Mouse (Mus musculus) heart, adult 2 months (tissue): ENCODE measurements around the gene Ada. TPM values are rescaled to one million over a fixed set of nuclear protein-coding genes. Genes with fewer than 3 reads are reported as not detected.

Experiments used
- DNase-seq, 2 experiments: peaks; one replicate each; pipeline ENCODE4 v3.0.0; 2021
- H3K27ac ChIP-seq: fragments of 200-600 bp; 2 replicates; pipeline ENCODE4 v1.8.1; 2022
- H3K27me3 ChIP-seq: fragments of 200-500 bp; 2 replicates; pipeline ENCODE4 v1.6.1; 2012; ENCODE audit warnings: mild to moderate bottlenecking, low read length, inconsistent platforms, mixed read lengths; ENCODE audit not compliant: control insufficient read depth, insufficient read depth
- H3K36me3 ChIP-seq: fragments of 200-500 bp; 2 replicates; pipeline ENCODE4 v1.6.1; 2012; ENCODE audit warnings: low read length, inconsistent platforms; ENCODE audit not compliant: control insufficient read depth, insufficient read depth
- H3K4me1 ChIP-seq: fragments of 200-500 bp; 2 replicates; pipeline ENCODE4 v1.6.1; 2011; ENCODE audit warnings: low read length; ENCODE audit not compliant: control insufficient read depth, insufficient read depth
- H3K4me3 ChIP-seq: fragments of 200-600 bp; 2 replicates; pipeline ENCODE4 v1.8.1; 2022
- H3K79me2 ChIP-seq: fragments of 200-500 bp; replicated peaks from 2 replicates; pipeline ENCODE4 v1.6.1; 2012; ENCODE audit warnings: mild to moderate bottlenecking, inconsistent platforms, low read length, moderate library complexity, mixed read lengths; ENCODE audit not compliant: control insufficient read depth, insufficient read depth
- H3K9ac ChIP-seq: fragments of 200-500 bp; 2 replicates; pipeline ENCODE4 v1.6.1; 2012; ENCODE audit warnings: low read depth, mild to moderate bottlenecking, control low read depth, inconsistent platforms, low read length, mixed read lengths
- CTCF ChIP-seq: fragments of 200-600 bp; IDR thresholded peaks from 2 replicates; pipeline ENCODE4 v1.8.1; 2022; ENCODE audit warnings: antibody characterized with exemption, mild to moderate bottlenecking, moderate library complexity
- EP300 ChIP-seq: fragments of 200-500 bp; IDR thresholded peaks from 2 replicates; pipeline ENCODE4 v1.6.1; 2011; ENCODE audit warnings: low read depth, low read length, control low read depth; ENCODE audit not compliant: insufficient read depth
- POLR2A ChIP-seq: fragments of 200-500 bp; IDR thresholded peaks from 2 replicates; pipeline ENCODE4 v1.6.1; 2011; ENCODE audit warnings: mild to moderate bottlenecking, low read depth, low read length, control low read depth; ENCODE audit not compliant: insufficient read depth
- WGBS: fragments of 180-500 bp; shearing (Covaris S2); methylation state at CpG from one replicate; pipeline ENCODE4 v1.1.7; 2018; 5-methylcytosine and 5-hydroxymethylcytosine counted together
- intact Hi-C: fragments of 180-260 bp; cut with DNase I; formaldehyde crosslinking; loops from one replicate; pipeline ENCODE4 v1.15.1; 2025
- long read RNA-seq: library from polyadenylated mRNA; stranded (forward); transcript quantifications from one replicate; pipeline ENCODE4 v2.0.0, GENCODE M21; 2021
- polyA plus RNA-seq: library from polyadenylated mRNA; depleted of rRNA; stranded (reverse); fragments of >200 nt; gene quantifications from 2 replicates; pipeline ENCODE4 v1.2.3, GENCODE M21; 2012; rRNA removed
- total RNA-seq, 2 experiments: library from RNA; stranded (reverse); gene quantifications; 2 replicates each; pipeline ENCODE4 v1.2.3; 2021

Gene Ada
- 1 to 10 TPM in 1 of 2 experiments, under 1 TPM in 1; 0.65 to 1.0 TPM for total RNA-seq
- 0.61 and 1.2 TPM in 2 replicates for polyA plus RNA-seq
- long read RNA-seq, result 0 reads

DNA sequence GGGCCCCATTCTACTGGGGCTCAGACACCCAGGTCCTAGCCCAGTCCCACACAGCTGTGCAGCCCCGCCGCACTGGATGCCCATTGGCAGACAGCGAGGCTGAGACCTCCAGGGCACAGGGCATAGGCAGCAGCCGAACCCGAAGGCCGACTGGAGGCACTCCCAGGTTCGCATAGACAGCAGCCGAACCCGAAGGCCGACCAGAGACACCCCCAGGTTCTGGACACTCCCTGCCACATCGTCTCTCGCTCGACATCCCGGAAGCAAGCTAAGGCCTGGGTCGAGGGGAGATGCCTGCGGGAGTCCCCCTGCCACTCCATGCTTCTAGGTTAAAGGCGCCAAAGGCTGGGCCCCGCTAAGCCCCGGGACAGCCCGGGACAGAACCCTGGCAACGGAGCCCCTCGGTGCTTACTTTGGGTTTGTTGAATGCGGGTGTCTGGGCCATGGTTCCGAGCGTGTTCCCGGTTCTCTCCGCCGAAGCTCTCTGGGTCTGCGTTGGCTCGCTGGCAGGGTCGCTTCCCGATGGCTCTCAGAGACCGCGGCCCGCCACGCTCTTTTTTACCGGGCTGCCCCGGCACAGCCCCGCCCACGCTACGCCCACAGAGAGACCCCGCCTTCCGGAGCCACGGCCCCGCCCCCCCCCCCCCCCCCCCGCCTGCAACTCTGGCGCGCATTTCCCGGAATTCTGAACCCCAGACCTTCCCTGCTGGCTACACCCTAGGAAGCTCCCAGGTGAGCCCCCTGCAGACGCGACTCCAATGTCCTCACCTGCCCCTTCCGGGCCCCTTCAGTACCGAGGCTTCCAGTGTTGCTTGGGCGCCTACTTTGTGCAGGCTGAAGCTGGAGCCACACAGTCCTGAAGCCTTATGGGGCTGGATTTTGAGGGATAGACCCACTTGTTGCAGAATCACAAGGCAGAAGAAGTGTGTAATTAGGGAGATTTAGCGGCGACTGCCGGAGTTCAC is at the start of gene Ada:
Gene Ada (minus strand): TSS at position 593 of the 965 bp plus-strand sequence.
- Histone ChIP-seq H3K4me3 (peak within 1 kb of the TSS; percentile 56), H3K4me1 (peaks cover 3% of the 10 kb centered on the region; the same call in 1 of the 2 replicates), H3K9ac (peak within 1 kb of the TSS; percentile 75), H3K27me3 (0 out of 2 replicates have a peak, but pooled peaks cover 2% of the 10 kb centered on the region), H3K36me3 (no peaks in the 10 kb centered on the region), H3K27ac (no peak within 1 kb of the TSS; the same call in 1 of the 2 replicates), H3K79me2 (no peaks in the 10 kb centered on the region)
- DNase-seq, result peak; percentile 69 to 77
- no peak for TF ChIP-seq EP300
- TF ChIP-seq CTCF, result no peak
- no peak for TF ChIP-seq POLR2A
- intact Hi-C loops, result no loop called here
- 3% methylated on average over 47 of the region's 57 CpGs for WGBS

DNA sequence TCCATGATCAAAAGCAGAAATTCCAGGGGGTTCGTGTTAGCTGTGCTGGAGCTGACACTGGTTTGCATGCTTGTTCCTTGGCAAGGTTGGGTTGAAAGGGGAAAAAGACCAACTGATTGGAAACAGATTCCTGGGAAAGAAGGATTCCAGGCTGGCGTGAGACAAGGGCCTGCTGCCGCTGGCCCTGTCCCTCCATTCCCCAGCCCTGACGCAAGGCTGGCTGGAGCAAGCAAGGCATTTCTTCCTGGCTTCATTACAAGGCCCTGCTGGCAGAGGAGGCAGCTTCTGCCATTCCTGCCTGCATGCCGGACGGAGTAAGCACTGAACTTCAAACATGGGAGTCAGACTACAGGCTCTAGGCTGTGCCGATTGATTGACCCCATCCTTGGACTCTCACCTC is 48.4 kb upstream of the Ada start:
- Histone ChIP-seq H3K4me1 (peaks cover 3% of the 10 kb centered on the region), H3K9ac (no peak overlapping the region), H3K36me3 (no peaks in the 10 kb centered on the region), H3K4me3 (no peak overlapping the region), H3K79me2 (no peaks in the 10 kb centered on the region), H3K27me3 (no peaks in the 10 kb centered on the region), H3K27ac (no peak overlapping the region)
- DNase-seq, result peak; percentile 65 to 80
- intact Hi-C loops, result no loop called here
- TF ChIP-seq EP300 (0 out of 2 replicates have a peak, but pooled peaks have one; percentile 39), POLR2A (no peak)
- WGBS, result 42% methylated on average over 7 of the region's 7 CpGs

DNA sequence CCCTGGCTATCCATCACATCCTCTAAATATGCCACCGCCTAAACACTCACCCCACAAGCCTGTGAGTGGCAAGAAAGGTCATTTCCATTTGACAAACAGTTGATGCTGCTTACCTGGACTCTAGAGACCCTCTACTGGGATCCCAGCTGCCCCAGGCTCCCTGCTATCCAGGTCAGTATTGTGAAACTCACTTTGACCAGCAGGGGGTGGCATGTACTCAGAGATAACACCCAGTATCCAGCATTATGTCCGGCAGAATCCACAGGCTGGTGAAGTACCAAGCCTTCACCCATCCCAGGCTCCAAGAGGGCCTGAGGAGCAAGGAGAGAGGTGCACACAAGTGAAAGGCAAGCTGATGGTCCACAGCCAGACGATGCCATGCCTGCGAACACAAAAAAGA is 38.4 kb upstream of the Ada start:
- 70% methylated on average over 4 of the region's 4 CpGs for WGBS
- H3K4me1 ChIP-seq, result no peaks in the 10 kb centered on the region
- H3K79me2 ChIP-seq, result no peaks in the 10 kb centered on the region
- intact Hi-C loops, result loop anchor here (10.0 kb wide), 4 partner anchors 64 to 254 kb away; partner anchors contain the start of genes Serinc3 and Ttpal
- no peak overlapping the region for H3K9ac ChIP-seq
- H3K27me3 ChIP-seq, result no peaks in the 10 kb centered on the region
- DNase-seq, result peak; percentile 61 to 69
- no peaks in the 10 kb centered on the region for H3K36me3 ChIP-seq
- H3K27ac ChIP-seq, result no peak overlapping the region
- no peak overlapping the region for H3K4me3 ChIP-seq
- no peak for TF ChIP-seq POLR2A
- TF ChIP-seq CTCF, result peak; percentile 76
- peak; percentile 71; the same call in 1 of the 2 replicates for TF ChIP-seq EP300

DNA sequence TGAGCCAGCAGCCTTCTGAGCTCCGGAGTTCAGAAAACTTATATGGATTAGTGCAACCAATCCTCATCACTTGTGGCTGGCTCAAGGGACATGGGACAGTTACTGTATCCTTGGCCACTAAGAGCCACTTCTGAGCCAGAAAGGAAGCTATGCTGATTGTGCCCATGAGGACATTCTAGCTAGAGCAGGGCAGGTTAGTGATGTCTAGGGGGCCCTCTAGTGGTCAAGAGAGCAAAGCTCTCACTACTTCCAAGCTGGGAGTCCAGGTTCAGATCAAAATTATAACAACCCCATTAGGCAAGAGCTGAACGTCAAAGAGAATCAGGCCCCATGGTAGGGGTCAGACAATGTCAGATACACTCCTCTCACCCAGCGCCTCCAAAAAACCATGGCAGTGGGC is 37.7 kb upstream of the Ada start:
- TF ChIP-seq POLR2A (no peak), EP300 (peak; percentile 41; the same call in 1 of the 2 replicates), CTCF (peak; percentile 92)
- Histone ChIP-seq H3K36me3 (no peaks in the 10 kb centered on the region), H3K79me2 (no peaks in the 10 kb centered on the region), H3K27me3 (no peaks in the 10 kb centered on the region), H3K27ac (no peak overlapping the region), H3K4me1 (no peaks in the 10 kb centered on the region), H3K9ac (no peak overlapping the region), H3K4me3 (no peak overlapping the region)
- intact Hi-C loops, result loop anchor here (10.0 kb wide), 4 partner anchors 63 to 253 kb away; partner anchors contain the start of genes Serinc3 and Ttpal
- WGBS, result 28% methylated on average over 3 of the region's 3 CpGs
- DNase-seq, result peak; percentile 40 to 49

DNA sequence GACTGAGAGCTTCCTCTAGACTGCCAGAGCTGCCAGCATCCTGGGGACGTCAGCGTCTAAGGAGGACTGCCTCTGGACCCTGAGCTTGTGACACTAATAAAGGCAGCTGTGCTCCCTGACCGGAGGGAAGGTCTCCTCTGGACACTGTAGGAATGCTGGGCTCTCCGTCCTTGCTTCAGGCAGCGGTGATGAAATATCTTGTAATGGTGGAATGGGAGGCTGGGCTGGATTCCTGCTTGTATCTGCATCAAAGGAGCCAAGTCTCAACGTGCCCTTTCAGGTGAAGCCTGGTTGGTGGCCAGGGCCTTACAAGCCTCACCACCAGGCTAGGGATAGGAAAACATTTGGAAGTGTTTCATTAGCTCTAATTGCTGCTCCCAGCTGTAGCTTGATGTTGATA is 37.0 kb upstream of the Ada start:
- Histone ChIP-seq H3K9ac (no peak overlapping the region), H3K27me3 (no peaks in the 10 kb centered on the region), H3K4me3 (no peak overlapping the region), H3K79me2 (no peaks in the 10 kb centered on the region), H3K4me1 (no peaks in the 10 kb centered on the region), H3K27ac (no peak overlapping the region), H3K36me3 (no peaks in the 10 kb centered on the region)
- TF ChIP-seq CTCF, result no peak
- TF ChIP-seq POLR2A, result no peak
- TF ChIP-seq EP300, result no peak
- intact Hi-C loops, result loop anchor here (10.0 kb wide), 4 partner anchors 62 to 252 kb away; partner anchors contain the start of genes Serinc3 and Ttpal
- WGBS, result 90% methylated on average over 6 of the region's 6 CpGs
- DNase-seq, result no peak
